Mouse (Mus musculus) left cerebral cortex, postnatal 10 days (tissue): ENCODE data around the gene Arrdc5. TPM values are rescaled to one million over a fixed set of nuclear protein-coding genes. Genes with fewer than 3 reads are reported as not detected.

Experiments used
- DNase-seq, 2 experiments: peaks; one replicate each; pipeline ENCODE4 v3.0.0; 2021 to 2022; ENCODE audit warnings: low spot score in 2 of 2, mixed read lengths in 1 of 2; ENCODE audit errors: extremely low spot score in 1 of 2
- intact Hi-C: fragments of 180-260 bp; cut with DNase I; formaldehyde crosslinking; loops from one replicate; pipeline ENCODE4 v1.15.1; 2025
- total RNA-seq, 2 experiments: library from RNA; stranded (reverse); gene quantifications; 2 replicates each; pipeline ENCODE4 v1.2.3; 2021

The Arrdc5 gene
- total RNA-seq, 2 experiments from 2014 or later, result not detected

DNA sequence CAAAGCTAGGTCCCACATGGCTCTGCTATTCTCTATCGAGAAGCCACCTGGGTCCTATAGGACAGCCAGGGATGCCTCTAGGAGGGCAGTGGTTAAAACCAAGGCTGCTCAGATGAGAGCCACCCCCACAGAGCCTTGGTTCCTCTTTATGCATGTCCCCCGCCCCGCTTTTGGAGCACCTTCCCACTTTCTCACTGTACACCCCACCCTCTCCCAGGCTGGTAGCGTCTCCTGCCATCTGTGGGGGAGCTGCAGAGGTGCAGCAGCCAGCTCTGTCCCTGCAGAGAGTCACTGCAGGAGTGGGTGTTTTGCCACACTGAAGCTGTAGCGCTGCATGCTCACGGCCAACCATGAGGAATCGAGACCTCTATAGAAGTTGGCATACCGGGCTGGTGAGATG is 16.8 kb downstream of the Arrdc5 start:
- DNase-seq, result no peak
- intact Hi-C loops, result no loop called here

DNA sequence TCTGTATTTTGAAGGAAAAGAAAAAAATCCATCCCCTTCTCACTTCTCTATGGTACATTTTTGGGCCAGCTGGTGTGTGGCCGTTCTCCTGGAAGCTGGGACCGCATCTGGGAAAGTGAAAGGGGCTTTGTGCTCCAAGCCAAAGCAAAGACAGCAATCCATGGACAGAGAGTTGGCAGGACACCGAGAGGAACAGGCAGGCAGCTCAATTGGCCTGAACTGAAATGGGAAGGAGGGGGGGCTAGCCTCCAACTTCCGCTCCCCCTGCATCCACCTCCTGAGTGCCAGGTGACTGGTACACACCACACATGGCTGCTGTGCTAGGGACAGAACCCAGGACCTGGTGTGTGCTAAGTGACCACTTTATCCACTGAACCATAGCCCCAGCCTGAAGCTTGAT is 17.3 kb downstream of the Arrdc5 start:
- intact Hi-C loops, result no loop called here
- no peak for DNase-seq

DNA sequence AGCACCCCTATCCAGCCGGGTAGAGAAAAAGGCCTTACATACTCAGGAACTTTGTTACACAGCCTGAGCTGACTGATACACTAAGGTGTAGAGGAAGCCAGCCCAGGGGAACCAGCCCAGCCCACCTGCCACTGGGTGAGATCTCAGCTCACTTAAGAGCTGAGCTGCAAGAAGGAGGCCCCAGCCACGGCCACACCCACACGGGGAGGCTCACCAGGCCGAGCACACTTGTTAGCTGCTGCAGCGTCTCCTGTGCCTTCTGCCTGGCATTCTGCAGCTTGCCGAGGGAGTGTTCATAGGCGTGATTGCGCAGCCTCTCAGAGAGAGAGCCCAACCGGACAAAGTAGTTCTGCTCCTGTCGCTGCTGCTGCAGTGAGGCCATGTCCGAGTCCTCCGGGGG is 18.9 kb downstream of the Arrdc5 start:
- intact Hi-C loops, result no loop called here

DNA sequence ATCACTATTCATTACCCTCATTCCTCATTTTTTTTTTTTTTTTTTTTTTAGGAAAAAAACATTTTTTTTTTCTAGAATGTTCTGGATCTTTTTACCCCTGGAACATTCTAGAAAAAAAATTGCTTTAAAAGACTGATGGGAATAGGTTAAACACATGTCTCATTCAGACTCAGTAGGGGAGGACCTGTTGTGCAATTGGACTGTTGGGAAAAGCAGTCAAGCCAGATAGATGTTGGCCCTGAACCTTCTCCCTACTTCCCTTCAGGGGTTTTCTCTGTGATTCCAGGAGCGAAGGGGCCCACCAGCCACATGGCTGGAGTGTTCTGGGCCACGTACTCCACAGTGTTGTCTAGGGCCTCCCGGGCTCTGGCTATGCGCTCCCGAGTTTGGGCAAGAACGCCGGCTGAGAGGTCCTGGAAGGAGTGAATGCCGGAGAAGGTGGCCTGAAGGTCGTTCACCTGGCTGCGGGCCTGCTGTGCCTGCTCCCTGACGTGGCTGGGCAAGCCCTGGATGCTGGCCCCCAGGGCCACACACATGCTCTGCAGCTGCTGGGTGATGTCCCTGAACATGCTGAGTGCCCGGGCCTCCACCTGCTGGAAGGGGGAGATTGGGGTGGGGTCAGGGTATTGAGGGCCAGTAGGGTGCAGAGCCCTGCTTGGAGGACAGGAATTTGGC is 20.5 kb downstream of the Arrdc5 start:
- DNase-seq, result no peak
- intact Hi-C loops, result loop anchor here (5.0 kb wide), 1 partner anchor 68 kb away; no protein-coding TSS in a partner anchor

More for the DNA sequence above, 18.9 kb downstream of the Arrdc5 start:
- DNase-seq, result no peak

DNA sequence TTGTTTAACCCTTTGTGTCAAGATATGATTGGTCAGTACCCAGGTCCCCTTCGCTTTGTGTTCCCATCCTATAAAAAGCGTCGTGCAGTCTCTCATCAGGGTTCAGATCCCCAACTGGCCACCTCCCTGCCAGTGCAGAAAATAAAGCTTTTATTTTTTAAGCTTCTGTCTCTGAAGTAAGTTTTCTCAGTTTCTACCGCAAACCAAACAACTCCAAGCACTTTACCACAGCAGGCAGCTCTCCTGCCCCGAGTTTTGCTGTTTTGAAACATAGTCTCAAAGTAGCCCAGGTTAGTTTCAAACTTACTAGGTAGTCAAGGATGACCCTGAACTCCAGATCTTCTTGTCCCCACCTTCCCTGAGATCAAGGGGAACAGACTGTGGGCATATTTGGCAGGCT is 21.7 kb downstream of the Arrdc5 start:
- no peak for DNase-seq
- intact Hi-C loops, result loop anchor here (5.0 kb wide), 1 partner anchor 69 kb away; no protein-coding TSS in a partner anchor

DNA sequence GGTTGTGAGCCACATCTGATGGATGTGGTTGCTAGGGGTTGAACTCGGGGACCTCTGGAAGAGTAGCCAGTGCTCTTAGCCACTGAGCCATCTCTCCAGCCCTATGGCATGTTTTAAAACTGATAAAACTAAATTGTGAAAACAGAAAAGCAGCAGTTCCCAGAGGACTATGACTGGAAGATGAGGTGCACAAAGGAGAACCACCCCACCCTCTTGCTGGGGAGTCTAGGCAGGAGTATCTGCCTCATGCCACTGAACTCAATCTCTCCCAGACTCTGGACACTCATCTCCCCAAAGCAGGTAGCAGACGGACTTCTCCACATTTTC is 22.6 kb downstream of the Arrdc5 start:
- intact Hi-C loops, result loop anchor here (5.0 kb wide), 1 partner anchor 70 kb away; no protein-coding TSS in a partner anchor
- DNase-seq, result no peak

DNA sequence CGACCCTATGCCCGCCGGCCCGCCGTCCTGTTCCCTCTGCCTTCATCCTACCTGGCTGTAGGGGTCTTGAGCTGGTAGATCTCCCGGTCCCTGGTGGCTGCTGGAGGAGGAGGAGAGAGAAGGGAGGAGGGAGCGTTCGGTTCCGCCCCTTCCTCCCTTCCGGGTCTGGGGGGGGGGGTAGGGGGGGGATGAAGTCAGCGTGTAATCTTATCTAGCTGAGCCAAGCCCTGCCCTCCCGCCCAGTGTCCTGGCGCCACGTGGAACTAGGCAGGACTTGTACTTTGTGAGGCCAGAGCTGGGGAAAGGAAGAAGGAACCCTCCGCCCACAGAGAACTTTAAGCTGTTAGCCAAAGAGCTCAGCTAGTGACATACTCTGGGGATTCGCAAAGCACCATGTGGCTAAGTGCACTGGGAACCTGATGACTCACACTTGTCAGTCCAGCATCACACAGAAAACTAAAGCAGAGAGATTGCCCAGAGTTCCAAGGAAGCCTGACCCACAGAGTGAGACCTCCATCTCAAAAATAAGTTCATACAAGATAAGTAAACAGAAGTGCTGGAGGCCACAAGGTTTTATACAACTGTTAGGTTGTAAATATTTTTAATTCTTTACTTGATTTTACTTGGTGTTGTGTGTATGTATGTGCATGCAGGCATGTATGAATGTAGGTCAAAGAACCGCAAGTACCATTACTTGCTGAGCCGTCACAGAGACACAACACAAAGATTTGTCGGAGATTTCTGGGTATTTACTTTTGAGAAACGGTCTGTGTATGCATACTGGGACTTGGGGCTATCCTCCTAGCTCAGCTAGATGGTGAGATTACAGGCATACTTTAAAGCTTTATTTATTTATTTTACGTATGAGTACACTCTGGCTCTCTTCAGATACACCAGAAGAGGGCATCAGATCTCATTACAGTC is 23.2 kb downstream of the Arrdc5 start, which contains the start of gene Ticam1:
TSS of gene Ticam1 (minus strand) at position 144 of the 924 bp plus-strand sequence.
- peak; percentile 75 to 92 for DNase-seq
- intact Hi-C loops, result loop anchor here (5.0 kb wide), 1 partner anchor 70 kb away; no protein-coding TSS in a partner anchor

DNA sequence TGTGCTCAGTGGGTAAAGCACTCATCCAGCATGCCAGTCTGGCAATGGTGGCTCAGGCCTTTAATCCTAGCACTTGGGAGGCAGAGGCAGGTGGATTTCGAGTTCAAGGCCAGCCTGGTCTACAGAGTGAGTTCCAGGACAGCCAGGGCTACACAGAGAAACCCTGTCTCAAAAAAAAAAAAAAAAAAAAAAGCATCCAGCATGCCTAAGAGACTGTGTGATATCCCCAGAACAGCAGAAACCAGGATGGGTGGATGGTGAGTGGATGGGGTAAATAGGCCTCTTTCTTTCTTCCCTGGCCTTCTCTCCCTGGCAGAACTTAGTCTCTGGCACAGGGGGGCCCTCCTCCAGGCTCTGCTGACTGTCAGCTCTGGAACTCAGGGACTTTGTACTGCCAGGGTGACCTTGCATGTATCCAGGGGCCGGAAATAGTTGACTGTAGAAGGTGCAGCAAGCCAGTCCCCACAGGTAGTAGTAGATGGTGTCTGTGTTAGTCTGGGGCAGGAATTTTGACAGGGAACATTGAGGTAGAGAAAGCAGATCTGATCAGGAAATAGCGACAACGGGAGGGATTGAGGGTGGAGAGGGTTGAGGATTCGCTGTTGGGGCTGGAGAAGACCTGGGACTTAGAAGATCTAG is 24.1 kb downstream of the Arrdc5 start:
- intact Hi-C loops, result loop anchor here (5.0 kb wide), 1 partner anchor 71 kb away; no protein-coding TSS in a partner anchor
- DNase-seq, result no peak

DNA sequence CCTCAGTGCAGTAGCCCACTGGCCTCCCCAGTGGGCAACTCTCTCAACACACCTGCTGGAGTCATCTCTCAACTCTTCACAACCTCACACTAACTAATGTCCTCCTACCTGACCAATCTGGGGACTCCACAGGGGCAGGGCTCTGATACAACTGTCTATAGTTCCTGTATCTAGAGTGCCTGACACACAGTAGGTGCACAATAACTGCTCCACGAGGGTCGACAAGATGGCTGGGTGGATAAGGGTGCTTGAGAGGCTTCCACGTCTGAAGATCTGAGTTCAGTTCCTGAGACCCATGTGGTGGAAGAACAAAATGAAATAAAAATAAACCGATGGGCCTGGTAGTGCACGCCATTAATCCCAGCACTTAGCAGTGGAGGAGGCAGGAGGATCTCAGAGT is 26.1 kb downstream of the Arrdc5 start:
- intact Hi-C loops, result no loop called here
- no peak for DNase-seq

DNA sequence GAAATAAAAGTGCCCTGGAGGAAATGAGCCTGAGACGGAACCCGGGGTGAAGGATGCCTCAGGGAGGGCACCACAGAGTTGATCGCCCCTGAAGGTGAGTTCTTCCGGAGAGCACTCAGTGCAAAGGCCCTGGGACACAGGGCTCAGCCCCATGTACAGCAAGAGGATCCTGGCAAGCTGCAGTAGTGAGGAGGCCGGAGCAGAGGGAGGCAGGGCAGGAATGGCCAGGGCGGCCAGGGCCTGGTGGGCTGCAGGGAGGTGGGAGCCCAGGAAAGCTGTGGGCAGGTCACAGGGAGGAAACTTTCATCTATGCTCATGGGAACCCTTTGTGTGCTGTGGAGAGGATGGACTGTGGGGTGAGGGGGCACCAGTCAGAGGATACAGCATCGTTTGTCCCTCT is 26.6 kb downstream of the Arrdc5 start:
- intact Hi-C loops, result no loop called here
- DNase-seq, result no peak

DNA sequence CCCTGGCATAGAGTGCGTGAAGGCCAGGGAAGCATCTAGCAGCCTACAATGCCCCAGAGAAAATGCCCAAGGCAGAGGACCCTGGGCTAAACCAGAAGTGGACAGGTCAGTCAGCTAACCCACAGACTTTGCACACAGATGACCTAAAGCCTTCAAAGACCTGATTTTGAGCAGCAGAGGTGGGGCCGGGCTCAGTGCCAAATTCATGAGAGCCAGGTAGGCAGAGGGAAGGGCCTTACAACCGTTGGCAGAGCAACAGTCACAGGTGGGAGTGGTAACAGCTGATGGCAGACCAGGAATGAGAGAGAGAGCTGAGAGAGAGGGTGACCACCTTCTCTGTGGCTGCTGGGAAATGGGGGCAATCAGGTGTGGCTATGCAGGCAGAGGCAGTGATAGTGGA is 27.4 kb downstream of the Arrdc5 start:
- peak in 1 of 2 experiments; percentile 38 for DNase-seq
- intact Hi-C loops, result no loop called here

DNA sequence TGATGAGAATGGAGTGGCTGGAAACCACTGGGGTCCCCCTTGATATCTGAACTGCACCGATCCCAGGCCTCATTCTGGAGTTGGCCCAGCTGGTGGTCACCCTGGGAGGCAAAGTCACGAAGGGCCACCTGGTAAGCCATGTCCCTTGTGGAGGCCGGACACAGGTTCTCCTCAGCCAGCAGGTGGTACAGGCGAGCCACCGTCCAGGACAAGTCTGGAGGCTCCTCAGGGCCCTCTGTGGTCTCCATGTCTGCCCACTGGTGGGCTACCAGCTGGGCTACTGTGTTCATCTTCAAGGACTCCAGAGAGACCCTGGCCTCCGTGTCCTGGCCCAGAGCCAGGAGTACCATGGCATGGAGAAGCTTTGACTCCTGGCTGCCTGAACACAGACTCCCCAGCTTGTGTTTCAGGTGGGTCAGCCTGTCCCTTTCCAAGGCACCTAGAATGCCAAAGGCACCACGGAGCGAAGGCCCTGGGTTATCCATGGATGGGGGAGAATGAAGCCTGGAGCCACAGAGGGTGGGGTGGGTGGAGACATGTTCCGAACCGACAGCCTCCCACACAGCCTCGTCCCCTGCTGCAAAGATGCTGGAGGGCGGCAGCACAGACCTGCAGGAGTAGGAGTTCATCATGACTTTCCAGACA is 28.4 kb downstream of the Arrdc5 start:
- intact Hi-C loops, result no loop called here
- DNase-seq, result peak in 1 of 2 experiments; percentile 43

DNA sequence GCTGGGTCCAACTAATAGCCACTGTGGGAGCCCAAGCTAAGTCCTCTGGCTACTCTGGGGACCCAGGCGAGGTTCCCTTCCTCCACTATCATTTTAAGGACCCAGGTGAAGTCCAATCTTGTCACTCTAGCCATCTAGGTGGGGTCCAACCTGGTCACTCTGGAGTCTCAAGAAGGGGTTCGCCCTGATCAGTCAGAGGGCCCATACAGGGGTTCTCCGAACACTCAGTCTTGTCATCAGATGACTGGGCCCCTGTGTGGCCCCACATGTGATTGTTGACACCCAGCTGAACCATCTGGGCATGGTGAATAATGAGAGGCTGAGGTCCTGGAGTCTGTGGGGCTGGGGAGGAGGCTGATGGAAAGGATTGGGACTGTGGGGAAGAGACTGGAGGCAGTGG is 30.3 kb downstream of the Arrdc5 start:
- no peak for DNase-seq
- intact Hi-C loops, result no loop called here

DNA sequence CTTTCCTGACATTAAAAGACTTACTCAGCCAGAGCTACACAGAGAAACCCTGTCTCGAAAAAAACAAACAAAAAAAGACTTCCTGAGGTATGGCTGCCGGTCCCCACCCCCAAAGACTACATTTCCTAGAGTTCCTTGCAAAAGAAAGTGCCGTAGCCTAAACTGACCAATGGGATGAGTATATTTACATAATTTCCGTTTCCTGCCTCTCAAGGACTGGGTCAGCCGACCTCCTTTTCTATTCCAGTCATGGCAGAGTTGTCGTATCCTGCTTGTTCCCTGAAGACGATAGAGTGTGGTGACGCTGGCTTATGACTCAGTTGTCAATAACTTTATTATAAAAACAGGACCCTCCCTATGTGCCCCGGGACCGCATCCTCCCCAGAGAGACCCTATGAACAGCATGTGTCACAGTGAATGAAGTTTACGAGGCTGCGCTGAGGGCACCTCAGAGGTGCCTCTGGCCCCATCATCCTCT is 30.9 kb downstream of the Arrdc5 start:
- intact Hi-C loops, result no loop called here
- peak; percentile 78 to 85 for DNase-seq

DNA sequence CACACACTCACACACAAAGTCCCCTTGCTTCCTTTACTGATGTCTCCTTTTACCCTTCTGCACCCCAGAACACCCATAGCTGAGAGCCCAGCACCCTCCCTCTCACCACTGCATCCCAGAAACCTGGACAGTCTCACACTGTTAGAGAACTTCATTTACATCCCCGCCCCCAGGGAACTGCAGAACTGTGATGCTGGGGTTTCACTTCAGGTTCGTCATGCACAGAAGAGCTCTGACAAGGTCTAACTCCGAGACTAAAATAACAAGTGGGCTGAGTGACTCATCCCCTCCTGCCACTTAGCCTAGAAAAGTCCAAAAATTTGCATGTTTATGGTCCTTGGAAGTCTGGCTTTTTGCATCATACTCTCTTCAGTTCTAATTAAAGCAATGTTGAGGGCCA is 33.8 kb downstream of the Arrdc5 start:
- intact Hi-C loops, result no loop called here
- peak in 1 of 2 experiments; percentile 56 for DNase-seq

DNA sequence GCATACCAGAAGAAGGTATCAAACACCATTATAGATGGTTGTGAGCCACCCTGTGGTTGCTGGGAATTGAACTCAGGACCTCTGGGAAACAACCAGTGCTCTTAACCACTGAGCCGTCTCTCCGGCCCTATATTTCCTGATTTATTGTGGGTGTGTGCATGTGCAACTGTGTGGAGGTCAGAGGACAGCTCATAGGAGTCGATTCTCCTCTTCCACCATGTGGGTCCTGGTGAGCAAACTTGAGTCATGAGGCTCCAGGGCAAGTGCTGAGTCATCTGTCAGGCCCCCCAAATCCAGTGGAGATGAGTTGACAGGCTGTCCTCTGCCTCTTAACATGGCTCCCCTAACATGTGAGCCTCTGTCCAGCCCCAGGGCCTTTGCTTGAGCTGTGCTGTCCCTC is 34.2 kb downstream of the Arrdc5 start:
- no peak for DNase-seq

DNA sequence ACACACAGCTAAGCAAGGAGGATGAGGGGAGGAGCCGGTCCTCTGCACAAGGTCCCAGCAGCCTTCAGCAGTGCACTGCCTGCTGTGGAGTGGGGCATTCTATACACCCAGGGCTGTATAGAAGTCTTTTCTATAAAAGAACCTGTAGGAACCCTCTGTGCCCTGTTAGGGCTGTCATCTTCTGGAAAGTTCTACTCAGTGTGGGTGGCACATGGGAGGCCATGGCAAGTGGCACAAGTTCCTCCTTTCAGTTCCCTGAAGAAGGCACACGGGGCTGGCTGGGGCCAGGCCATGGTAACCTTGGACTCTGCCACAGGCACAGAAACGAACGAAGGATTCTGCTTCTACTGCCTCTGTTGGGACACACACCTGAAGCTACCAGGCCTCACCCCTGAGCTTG is 35.1 kb downstream of the Arrdc5 start:
- DNase-seq, result no peak
- intact Hi-C loops, result no loop called here

More for the DNA sequence above, 34.2 kb downstream of the Arrdc5 start:
- intact Hi-C loops, result no loop called here

DNA sequence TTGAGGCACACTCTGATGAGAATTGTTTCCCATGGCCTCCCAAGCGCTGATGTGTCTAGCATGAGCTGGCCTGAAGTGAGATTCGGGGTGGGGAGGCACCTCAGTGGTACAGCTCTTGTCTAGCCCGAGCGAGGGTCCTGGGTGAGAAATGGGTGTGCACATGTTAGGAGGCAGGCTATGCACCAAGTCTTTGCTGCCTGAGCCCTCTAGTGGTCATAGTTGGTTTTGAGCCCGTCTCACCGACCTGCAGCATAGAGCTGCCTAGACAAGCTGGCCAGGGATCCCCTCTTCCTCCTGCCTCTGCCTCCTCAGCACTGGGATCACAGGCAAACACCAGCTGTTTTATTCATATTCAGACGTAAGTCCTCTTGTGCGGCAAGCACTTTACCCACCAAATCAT is 36.1 kb downstream of the Arrdc5 start:
- DNase-seq, result peak; percentile 74 to 84
- intact Hi-C loops, result no loop called here

DNA sequence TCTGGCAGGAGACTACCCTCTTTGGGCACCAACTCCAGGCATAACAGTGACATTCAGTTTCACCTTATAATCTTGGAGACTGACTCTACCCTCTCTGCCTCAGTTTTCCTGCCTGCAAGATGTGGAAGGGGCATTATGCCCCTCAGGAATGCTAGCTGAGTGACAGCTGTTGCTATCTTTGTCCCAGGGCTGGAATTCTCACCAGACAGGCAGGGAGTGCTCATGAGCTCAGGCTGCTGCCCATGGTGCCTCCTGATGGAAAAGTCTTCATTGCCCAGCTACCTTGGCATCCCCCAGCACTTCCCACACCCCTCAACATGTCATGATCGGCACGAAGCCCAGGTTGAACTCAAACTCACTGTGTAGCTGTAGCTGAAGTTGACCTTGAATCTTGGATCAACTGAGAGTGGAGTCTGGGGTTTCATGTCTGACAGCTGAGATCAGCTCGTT is 37.4 kb downstream of the Arrdc5 start:
- DNase-seq, result no peak
- intact Hi-C loops, result no loop called here
